Mouse (Mus musculus) heart, postnatal 25 days (tissue): ENCODE measurements at regions not wholly inside any gene's neighbourhood (a gene's known extent, or its start where the extent isn't known, plus 50 kb on each side); places are given as distances from the start of the nearest gene placed in this dataset.

Source experiments
- DNase-seq: peaks from one replicate; pipeline ENCODE4 v3.0.0; 2022; ENCODE audit warnings: low spot score
- intact Hi-C: fragments of 180-260 bp; cut with DNase I; formaldehyde crosslinking; loops from one replicate; pipeline ENCODE4 v1.15.1; 2025

DNA sequence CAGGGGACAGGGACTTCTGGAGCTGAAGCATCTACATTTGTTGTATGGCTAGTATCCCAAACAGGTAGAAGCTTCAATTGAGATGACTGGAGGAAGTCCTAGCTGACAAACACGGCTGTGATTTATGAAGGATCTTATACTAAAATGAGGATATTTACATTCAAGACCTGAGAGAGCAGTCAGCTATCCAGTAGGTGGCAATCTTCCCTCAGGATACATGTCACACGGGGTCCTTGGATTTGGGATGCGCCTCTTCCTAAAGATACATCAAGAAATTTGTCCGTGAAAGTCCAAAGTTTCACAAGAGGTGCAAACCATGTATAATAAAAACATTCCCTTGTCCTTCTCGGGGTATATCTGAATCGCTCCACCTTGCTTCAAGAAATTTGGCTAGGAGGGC is 577.8 kb upstream of the Itga1 start:
- intact Hi-C loops = no loop called here
- DNase-seq = no peak

DNA sequence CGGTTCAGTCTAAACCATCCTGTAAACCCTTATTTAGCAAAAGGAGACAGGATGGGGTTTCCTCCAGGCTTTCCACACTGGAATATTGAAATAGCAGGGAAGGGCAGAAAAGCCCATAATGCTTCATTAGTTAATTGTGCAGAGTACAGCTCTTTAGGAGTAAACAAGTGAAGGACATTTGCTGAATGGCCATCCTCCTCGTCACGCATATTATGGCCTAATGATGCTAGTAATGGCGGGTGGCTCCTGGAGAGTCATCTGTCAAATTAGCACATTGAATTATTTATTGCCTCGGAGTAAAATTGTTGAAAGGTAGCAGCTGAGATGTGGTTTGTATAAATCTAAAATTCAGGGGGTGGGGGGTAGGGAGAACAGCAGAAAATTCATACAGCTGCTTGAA is 575.1 kb upstream of the Itga1 start:
- intact Hi-C loops = no loop called here
- DNase-seq = no peak

DNA sequence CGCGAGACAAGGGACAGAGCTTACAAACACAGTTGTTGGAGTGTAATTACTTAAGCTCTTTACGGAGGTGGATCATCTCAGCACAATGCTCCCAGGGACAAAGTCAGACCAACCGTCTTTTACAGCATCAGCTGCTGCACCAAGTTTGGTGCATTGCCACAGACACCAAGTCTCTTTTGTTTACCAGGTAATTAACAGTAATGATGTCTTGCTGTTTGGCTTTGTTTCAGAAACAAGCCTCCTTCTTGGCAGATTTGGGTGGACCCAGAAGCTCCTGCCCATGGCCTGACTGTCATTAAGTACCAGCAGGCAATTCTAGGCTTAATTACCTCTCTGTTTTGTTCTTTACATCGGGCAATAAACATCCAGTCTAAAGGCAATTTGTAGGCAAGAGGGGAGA is 572.0 kb upstream of the Itga1 start:
- no peak for DNase-seq
- intact Hi-C loops = no loop called here

DNA sequence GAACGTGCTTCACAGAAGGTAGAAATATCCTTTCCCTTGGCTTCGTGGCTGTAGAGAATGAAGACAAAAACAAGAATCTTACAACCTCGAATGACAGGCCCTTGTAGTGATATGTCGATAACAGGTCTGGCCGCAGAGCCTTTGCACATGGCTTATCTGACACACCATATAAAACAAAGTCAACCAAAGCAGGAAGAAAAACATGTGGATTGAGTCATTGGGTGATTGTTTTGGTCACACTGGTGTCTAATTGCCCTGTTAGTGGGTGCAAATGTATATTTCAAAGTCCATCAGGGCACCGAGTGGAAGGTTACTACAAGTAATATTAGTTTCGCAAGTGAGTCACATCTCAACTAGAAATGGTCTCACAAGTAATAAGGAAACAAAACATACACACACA is 569.9 kb upstream of the Itga1 start:
- DNase-seq = no peak
- intact Hi-C loops = no loop called here

DNA sequence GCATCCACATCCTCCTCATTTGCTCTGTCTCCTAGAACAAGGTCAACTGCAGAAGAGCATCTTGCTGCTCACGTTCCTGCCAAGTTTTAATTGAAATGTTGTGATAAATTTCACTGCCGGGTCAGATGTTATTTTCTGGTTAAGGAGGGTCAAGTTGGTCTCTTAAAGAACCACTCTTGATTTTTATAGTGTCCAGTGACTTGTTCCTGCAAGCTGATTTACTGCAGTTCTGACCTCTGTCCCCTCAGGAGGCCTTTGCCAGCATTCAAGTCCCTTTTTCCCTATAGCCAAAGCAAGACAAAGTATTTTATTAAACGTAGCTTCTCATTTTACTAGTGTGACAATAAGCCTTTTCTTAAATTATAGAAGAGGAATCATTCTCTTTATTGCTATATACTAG is 567.8 kb upstream of the Itga1 start:
- intact Hi-C loops = no loop called here
- no peak for DNase-seq

DNA sequence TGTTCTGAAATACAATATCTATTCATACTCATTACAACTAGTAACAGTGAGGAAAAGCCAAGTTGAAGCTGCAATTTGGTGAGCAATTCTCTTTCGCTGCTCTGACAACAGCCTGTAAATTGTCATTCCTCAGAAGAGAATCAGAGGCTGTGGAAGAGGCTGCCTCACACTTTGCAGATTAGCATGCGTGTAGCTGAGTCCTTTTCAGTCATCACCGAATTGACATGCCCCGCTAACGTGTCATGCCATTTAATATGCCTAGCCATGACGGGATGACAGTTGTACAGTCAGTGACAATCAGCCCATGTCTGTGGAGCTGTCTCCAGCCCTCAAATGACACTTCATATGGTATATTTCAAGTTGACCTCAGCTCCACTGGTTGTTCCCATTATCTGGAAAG is 553.4 kb upstream of the Itga1 start:
- DNase-seq = no peak
- intact Hi-C loops = no loop called here

DNA sequence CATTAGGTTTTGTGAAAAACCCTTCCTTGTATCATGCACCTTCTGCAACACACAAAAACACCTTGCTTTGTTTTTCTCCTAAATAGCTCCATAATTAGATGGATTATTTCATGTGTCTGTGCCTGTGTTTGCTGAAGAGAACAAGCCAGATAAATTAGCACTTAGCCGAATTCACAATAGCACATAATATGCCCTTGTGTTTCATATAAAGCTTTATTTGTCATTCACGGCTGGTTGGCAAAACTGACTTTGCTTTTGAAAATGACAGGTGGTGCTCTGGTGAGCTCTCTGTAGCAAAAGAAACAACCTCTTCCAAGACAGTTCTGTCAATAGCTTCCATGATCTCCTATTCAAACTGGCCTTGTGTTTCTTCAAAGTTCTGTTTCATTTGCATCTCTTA is 551.2 kb upstream of the Itga1 start:
- no peak for DNase-seq
- intact Hi-C loops = no loop called here

DNA sequence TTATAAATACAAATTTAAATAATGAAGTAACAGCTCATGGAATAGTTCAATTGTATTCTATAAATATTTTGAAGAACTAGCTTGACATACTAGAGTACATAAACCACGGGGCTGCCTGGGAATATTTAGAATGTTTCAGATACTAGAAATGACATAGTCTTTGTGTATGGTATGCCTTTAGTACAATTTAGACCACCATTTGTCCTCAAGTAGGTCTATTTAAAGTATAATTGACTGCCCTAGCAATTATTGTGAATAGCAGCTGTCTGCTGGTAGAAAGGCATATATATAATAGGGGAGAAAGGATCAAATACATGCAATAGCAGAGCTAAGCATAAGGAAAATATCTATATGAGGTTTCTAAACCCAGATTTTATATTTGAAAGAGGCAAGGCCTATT is 550.6 kb upstream of the Itga1 start:
- intact Hi-C loops = no loop called here
- DNase-seq = no peak

DNA sequence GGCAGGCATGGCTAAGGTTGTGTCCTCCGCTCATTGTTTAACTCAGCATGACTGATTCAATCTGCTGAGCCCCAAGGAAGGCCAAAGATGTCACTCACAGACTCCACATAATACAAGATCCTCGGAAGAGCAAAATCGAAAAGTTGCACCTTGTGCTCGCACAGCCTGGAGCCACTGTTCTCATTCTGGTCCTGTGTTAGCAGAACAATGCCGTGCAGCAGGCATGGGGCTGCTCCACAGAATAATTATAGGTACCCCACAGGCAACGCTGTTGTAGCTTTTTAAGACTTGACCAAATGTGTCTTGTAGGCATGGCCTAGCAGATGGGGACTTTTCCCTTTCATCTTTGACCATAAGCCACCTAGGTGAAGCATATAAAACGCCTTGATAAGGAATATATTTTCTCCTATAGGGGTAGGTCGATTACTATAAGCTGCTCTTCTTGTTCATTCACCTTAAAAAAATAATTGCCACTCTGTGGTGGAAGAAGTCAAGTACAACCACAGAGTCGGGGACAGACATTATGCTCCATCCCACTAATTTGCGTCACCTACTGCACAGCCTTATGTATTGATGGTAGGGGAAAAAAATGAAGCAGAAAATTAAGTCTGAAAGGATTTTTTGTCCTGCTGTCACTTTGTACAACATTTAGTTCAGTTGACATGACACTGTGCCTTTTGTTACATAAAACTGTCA is 529.8 kb upstream of the Itga1 start:
- DNase-seq = no peak
- intact Hi-C loops = no loop called here

DNA sequence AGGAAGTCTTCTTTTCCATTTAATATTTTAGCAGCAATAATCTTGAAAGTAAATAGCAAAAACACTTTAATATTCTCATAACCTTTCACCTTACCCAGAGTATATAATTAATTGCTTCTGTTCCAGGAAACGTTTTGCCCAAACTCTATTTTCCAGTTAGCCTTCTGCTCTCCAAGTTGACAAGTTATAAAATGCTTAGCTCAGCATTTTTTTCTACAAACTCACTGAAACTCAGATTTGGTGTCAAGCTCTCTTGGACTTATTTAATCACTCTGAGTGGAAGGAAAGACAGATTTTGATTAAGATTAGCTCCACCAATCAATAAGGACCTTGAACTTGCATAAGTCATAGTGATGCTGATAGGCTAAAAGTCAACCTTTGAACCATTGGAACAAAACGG is 528.8 kb upstream of the Itga1 start:
- no peak for DNase-seq
- intact Hi-C loops = no loop called here

DNA sequence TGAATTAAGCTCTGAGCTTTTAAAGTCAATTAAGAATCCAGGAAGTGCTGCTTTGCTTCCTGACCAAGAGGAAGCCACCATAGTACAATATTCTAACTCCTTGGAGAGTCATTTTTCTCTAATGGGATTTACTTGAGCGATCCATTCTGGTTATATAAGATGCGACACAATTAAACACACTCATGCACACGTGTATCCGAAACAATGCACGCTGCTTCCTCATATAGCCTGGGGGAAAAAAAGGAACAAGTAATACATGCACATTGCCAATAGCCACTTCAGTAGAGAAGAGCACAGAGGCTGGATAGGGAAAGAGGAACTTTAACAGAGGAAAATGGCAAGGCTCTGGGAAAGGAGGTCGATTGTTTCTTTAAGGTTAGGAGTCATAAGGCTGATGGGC is 511.4 kb upstream of the Itga1 start:
- intact Hi-C loops = no loop called here
- no peak for DNase-seq

DNA sequence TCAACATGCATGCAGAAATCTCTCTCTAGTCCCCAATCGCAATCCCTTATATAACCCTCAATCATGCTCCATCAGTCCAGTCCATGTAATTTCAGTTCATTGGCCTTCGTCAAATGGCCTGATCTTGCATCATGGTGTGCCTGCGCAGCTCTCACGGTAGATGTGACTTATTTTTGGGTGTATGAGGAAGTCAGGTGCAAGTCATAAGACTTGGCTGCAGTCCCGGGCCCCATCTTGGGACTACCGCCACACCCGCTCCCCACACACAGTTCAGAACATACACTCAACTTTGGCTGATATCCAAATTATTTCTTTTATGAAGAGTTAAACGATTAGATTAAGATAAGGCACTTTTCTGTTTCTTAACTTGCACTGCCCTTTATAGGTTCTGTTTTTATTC is 504.7 kb upstream of the Itga1 start:
- no peak for DNase-seq
- intact Hi-C loops = no loop called here

DNA sequence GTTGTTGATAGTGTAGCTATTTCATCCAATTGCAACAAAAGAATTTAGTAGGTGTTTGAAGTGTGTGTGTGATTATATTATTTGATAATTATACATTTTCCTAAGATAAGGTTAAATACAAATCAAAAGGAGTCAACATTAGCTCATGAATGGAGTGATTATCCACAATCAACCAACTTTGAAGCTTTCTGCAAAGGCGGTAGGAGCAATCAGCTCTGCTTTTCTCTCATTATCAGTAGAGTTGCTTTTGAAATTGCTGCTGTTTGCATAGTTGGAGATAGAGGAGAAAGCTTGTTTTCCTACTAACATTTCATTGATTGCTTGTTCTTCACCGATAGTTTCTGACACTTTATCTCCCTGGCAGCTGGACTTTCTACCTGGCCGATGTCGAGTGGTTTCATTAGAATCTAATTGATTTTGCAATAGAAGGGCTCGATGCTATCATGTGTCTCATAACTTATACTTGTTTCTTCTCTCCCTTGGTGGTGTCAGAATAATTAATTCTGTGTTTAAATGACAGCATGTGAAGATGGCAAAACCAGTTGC is 493.4 kb upstream of the Itga1 start:
- DNase-seq = no peak
- intact Hi-C loops = no loop called here

DNA sequence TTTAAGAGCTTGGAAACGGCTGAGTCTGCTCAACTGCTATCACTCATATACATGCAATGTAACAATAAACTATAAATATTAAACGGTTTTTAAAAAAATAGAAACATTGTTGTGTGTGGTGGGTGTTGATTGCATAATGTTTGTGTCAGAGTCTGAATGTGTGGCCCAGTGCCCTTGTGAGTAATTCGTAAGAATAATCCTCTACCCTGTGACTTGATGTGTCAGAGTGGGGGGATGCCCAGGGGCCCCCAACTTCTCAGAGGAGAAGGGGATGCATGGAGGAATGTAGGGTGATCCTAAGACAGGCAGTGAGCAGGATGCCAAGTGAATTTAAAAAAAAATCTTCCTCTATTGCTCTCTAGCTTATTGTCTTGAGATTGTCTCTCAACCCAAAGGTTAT is 474.2 kb upstream of the Itga1 start:
- no peak for DNase-seq
- intact Hi-C loops = no loop called here

DNA sequence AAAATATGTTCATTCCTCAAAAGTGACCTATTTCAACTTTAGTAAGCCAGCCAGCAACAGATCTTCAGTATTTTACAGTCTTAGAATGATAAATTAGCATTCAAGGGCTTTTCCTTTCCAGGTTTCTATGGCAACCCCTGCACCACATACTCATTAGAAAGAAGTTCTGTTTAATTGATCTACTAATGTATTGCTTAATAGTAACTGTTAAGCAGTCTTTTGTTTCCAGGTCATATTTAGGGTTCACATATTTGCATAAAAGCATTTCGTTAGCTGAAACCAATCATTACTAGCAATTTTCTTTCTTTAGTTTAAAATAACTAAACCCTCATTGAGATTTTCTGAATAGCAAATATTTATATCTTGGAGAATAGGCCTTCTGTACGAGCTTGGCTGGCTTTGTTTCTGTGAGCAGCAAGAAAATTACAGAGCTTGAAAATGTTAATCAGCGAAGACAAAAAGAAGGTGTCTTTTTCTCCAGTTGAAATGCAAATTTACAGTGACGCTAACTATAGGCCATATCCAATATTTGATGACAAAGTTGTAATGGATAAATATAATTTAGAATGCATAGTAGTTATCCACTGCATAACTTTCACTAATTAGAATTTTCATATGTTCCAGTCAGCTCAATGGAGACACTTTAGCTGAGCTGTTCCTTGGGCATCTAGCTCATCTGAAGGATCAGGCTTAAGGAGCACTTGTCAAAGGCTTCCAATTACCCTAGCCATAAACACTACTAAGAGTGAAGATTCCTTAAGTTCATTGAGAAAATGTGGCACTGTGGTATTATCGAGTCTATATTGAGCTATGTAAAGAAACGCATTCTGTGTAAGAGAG is 473.5 kb upstream of the Itga1 start:
- intact Hi-C loops = no loop called here
- DNase-seq = no peak

DNA sequence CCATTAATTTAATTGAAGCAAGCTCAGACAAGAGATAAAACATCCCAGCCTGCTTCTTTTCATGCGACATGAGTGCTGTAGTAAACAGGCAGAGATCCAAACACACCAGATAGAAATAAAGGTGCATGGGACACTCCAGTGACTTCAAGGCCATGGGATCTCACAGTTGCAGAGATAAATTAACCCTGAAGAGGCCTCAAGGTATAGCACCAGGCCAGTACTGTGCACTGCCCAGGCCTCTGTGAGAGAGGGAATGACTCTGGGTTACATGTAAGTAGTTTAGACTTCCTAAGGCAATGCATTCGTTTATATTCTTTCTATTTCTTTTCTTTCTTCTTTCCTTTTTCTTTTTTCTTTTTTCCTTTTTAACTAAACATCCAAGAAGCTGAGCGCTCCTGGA is 439.4 kb upstream of the Itga1 start:
- DNase-seq = no peak
- intact Hi-C loops = no loop called here

DNA sequence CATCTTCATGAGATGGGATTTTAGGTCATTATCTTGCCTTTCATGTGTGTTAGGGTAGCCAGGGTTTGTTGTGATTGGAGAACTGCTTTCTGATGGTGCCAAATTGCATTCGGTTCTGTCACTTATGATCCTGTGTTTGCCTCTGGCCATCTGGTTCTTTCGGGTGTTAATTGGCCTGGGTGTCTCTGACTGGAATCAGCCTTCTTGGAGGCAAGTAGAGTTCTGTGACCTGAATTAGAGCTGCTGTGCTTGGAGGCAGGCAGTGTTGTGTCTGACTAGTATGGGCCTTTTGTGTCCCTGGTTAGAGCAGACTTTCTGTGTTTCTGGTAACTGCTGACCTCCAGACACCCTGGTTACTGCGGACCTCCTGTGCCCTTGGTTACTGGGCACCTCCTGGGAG is 434.1 kb upstream of the Itga1 start:
- no peak for DNase-seq
- intact Hi-C loops = no loop called here

DNA sequence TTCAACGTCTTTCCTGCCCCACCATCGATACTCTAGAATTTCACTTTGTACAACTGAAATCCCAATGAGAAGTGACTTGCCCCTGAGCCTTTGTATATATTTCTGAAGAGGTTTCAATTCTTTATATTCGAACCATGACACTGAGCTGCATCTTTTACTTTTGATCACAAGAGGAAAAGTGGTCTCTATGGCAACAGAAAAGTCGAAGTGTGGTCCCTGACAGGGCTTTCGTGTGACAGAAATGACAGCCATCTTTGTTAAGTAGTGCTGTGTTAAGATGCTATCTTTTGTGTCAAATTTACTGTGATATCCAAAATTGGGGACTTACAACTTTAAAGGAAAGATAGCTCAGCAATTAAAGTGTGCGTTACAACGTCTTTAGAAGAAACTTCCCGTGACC is 412.1 kb upstream of the Itga1 start:
- intact Hi-C loops = no loop called here

DNA sequence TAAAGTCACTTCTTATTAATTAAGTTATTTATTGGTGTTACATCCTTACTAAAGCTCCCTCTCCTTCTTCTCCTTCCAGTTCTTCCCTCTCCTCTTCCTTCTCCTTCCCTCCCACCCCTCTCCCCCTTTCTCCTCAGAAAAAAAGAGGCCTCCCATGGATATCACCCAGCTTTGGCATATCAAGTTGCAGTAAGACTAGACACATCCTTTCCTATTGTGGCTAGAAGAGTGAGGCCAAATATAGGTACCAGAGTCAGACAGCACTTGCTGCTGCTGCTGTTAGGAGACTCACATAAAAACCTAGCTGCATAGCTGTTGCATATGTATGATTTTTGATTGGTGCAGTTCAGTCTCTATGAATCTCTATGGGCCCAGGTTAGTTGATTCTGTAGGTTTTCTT is 410.4 kb upstream of the Itga1 start:
- DNase-seq = no peak
- intact Hi-C loops = no loop called here

More for the DNA sequence above, 412.1 kb upstream of the Itga1 start:
- no peak for DNase-seq

DNA sequence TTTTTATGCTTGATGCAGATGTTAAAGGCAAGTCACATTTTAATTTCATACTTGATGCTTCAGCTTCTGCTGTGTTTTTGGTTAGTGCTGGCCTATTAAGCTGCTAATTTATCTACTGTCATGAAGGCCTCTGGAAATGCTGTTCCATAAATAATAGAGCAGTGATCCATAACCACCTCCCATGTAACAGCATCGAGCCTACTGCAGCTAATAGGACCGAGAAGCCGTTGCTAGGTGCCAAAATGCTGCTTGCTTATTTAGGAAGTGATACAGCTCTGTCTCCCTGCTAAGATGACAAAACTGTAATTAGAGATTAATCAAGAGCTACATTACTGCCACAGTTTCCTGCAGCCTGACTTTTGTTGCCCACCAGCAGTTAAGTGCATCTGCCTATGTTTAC is 406.9 kb upstream of the Itga1 start:
- DNase-seq = no peak
- intact Hi-C loops = no loop called here

DNA sequence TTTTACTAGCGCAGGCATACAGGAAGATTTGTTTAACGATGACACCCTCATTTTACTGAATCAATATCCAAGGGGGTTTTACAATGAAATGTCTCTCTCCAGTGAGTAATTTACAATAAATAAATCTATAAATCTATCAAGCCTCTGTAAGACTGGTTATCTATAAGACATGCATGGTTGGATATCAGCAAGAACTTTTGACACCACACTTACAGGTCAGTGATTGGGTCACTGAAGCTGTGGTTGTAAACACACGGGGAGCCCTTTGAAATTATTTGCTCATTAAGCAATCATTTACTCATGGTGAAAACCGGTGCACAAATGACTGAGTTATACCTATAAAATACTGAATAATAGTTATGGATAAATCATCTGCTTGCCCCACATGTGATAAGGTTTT is 392.6 kb upstream of the Itga1 start:
- intact Hi-C loops = no loop called here
- DNase-seq = no peak

DNA sequence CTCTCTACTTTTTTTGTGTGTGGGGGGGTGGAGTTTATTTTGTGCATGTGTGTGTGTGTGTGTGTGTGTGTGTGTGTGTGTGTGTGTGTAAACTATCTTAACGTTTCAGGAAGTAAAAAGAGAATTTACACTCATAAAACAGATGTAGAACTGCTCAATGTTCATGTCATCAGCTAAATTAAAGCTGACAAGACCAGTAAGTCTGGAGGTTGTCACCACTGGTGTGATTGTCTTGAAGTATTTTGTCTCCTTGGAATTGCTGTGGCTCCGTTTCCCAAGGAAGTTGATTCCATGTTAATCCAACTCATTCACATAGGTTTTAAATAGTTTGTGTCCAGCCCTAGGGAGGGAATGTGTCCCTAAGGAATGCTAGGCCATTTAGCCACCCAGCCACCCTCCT is 374.1 kb upstream of the Itga1 start:
- intact Hi-C loops = no loop called here
- no peak for DNase-seq
